Mouse (Mus musculus): ENCODE results near the gene Trio.

DNA sequence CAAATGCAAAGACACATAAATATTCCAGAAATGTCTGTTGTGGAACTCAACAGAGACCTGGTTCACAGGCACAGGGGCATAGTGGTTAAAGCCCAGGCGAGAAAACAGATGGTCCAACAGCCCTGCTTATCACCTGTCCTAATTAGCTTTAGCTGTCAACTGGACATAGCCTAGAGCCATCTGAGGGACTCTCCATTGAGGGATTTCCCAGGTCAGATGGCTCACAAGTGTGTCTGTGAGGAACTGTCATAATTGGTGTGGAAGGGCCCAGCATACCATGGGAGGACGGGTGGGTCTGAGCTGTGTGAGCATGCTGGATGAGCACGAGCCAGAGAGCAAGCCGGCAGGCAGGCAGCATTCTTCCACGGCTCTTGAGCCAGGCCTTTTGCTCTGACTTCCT, 118.0 kb downstream of the Trio start:
- no peak for TF ChIP-seq CTCF (IDR thresholded peaks at IDR 0.05; ENCODE audit: insufficient read depth, low read length)
- no peak for TF ChIP-seq POLR2A (IDR thresholded peaks at IDR 0.05; ENCODE audit: borderline replicate concordance, extremely low read depth, low read depth, low read length)
